Mouse (Mus musculus): ENCODE results near the gene Arhgap33. TPM values are rescaled to one million over a fixed set of nuclear protein-coding genes. Genes with fewer than 3 reads are reported as not detected.

The Arhgap33 gene
- polyA plus RNA-seq, 1 experiment from 2014 or later: 1.0 TPM

GRCm38 (mm10) chr7:30553810-30554584, 19.1 kb upstream of the Arhgap33 start:
- TF ChIP-seq CTCF (IDR thresholded peaks at IDR 0.05; ENCODE audit: low read depth): no peak
- TF ChIP-seq EP300 (IDR thresholded peaks at IDR 0.05; ENCODE audit: low read depth): no peak
- H3K9ac ChIP-seq (replicated peaks): peak overlapping the region; percentile 79
- peak overlapping the region; percentile 69 for H3K4me3 ChIP-seq (ENCODE audit: low read depth, low read length)
- no peak for DNase-seq
- peaks cover 23% of the 10 kb centered on the region for H3K36me3 ChIP-seq (replicated peaks; ENCODE audit: insufficient read depth, low read length)
- no peak overlapping the region for H3K27ac ChIP-seq (ENCODE audit: low read depth)
- WGBS (ENCODE audit: insufficient replicate concordance): 82% methylated on average over 22 of the region's 22 CpGs
- H3K27me3 ChIP-seq (ENCODE audit: insufficient read depth, low read length): no peaks in the 10 kb centered on the region
- H3K4me1 ChIP-seq (ENCODE audit: insufficient read depth): peaks cover 24% of the 10 kb centered on the region
- H3K4me2 ChIP-seq (ENCODE audit: low read depth, low read length): peak overlapping the region; percentile 90
- ATAC-seq: no peak
- no peaks in the 10 kb centered on the region for H3K9me3 ChIP-seq (ENCODE audit: low read length)

- 6% methylated on average over 23 of the region's 23 CpGs for WGBS (ENCODE audit: insufficient replicate concordance)
- H3K4me1 ChIP-seq (ENCODE audit: insufficient read depth): peaks cover 15% of the 10 kb centered on the region
- peak overlapping the region; percentile 88 for H3K27ac ChIP-seq (ENCODE audit: low read depth)
- TF ChIP-seq CTCF (IDR thresholded peaks at IDR 0.05; ENCODE audit: low read depth): no peak
- TF ChIP-seq EP300 (IDR thresholded peaks at IDR 0.05; ENCODE audit: low read depth): no peak
- H3K9me3 ChIP-seq (ENCODE audit: low read length): no peaks in the 10 kb centered on the region
- ATAC-seq (no peak), DNase-seq (peak; percentile 49)
- H3K4me2 ChIP-seq (ENCODE audit: low read depth, low read length): peak overlapping the region; percentile 90
- peaks cover 25% of the 10 kb centered on the region for H3K36me3 ChIP-seq (replicated peaks; ENCODE audit: insufficient read depth, low read length)
- peak overlapping the region; percentile 69 for H3K4me3 ChIP-seq (ENCODE audit: low read depth, low read length)
- H3K9ac ChIP-seq (replicated peaks): peak overlapping the region; percentile 79
- H3K27me3 ChIP-seq (ENCODE audit: insufficient read depth, low read length): no peaks in the 10 kb centered on the region
Observed at GRCm38 (mm10) chr7:30553021-30553589, 18.2 kb upstream of the Arhgap33 start.

- Histone ChIP-seq H3K36me3 (replicated peaks; ENCODE audit: insufficient read depth, low read length) (peaks cover 25% of the 10 kb centered on the region), H3K4me3 (ENCODE audit: low read depth, low read length) (peak within 1 kb of the TSS; percentile 69), H3K4me2 (ENCODE audit: low read depth, low read length) (peak within 1 kb of the TSS; percentile 90), H3K27ac (ENCODE audit: low read depth) (peak within 1 kb of the TSS; percentile 93), H3K9ac (replicated peaks) (peak within 1 kb of the TSS; percentile 79), H3K4me1 (ENCODE audit: insufficient read depth) (peaks cover 13% of the 10 kb centered on the region), H3K9me3 (ENCODE audit: low read length) (no peaks in the 10 kb centered on the region), H3K27me3 (ENCODE audit: insufficient read depth, low read length) (no peaks in the 10 kb centered on the region)
- under 1% methylated on average over 44 of the region's 44 CpGs for WGBS (ENCODE audit: insufficient replicate concordance)
- no peak for TF ChIP-seq CTCF (IDR thresholded peaks at IDR 0.05; ENCODE audit: low read depth)
- TF ChIP-seq EP300 (IDR thresholded peaks at IDR 0.05; ENCODE audit: low read depth): peak; percentile 30; the same call in 1 of the 2 replicates
- ATAC-seq (peak; percentile 95), DNase-seq (peak; percentile 97)
Observed at GRCm38 (mm10) chr7:30552102-30553020, 17.5 kb upstream of the Arhgap33 start, which contains the start of the genes Hspb6 and Proser3. Hspb6 (plus strand) TSS chr7:30552178. Proser3 (minus strand) TSS chr7:30552299.

- Histone ChIP-seq H3K36me3 (replicated peaks; ENCODE audit: insufficient read depth, low read length) (peaks cover 21% of the 10 kb centered on the region), H3K27me3 (ENCODE audit: insufficient read depth, low read length) (no peaks in the 10 kb centered on the region), H3K9me3 (ENCODE audit: low read length) (no peaks in the 10 kb centered on the region), H3K4me1 (ENCODE audit: insufficient read depth) (peaks cover 13% of the 10 kb centered on the region), H3K9ac (replicated peaks) (peak overlapping the region; percentile 62), H3K4me2 (ENCODE audit: low read depth, low read length) (peak overlapping the region; percentile 90), H3K4me3 (ENCODE audit: low read depth, low read length) (peak overlapping the region; percentile 69), H3K27ac (ENCODE audit: low read depth) (peak overlapping the region; percentile 93)
- 1% methylated on average over 10 of the region's 10 CpGs for WGBS (ENCODE audit: insufficient replicate concordance)
- ATAC-seq: peak; percentile 65
- TF ChIP-seq CTCF (IDR thresholded peaks at IDR 0.05; ENCODE audit: low read depth) (peak; percentile 62), EP300 (IDR thresholded peaks at IDR 0.05; ENCODE audit: low read depth) (no peak)
- DNase-seq: no peak
Observed at GRCm38 (mm10) chr7:30551445-30552101, 16.7 kb upstream of the Arhgap33 start.

- Histone ChIP-seq H3K9ac (replicated peaks) (no peak overlapping the region), H3K4me2 (ENCODE audit: low read depth, low read length) (no peak overlapping the region), H3K27ac (ENCODE audit: low read depth) (no peak overlapping the region), H3K9me3 (ENCODE audit: low read length) (no peaks in the 10 kb centered on the region), H3K4me3 (ENCODE audit: low read depth, low read length) (no peak overlapping the region), H3K4me1 (ENCODE audit: insufficient read depth) (peaks cover 13% of the 10 kb centered on the region), H3K27me3 (ENCODE audit: insufficient read depth, low read length) (no peaks in the 10 kb centered on the region), H3K36me3 (replicated peaks; ENCODE audit: insufficient read depth, low read length) (peaks cover 24% of the 10 kb centered on the region)
- no peak for ATAC-seq
- no peak for DNase-seq
- 92% methylated on average over 1 of the region's 1 CpGs for WGBS (ENCODE audit: insufficient replicate concordance)
- TF ChIP-seq EP300 (IDR thresholded peaks at IDR 0.05; ENCODE audit: low read depth) (no peak), CTCF (IDR thresholded peaks at IDR 0.05; ENCODE audit: low read depth) (no peak)
Observed at GRCm38 (mm10) chr7:30550603-30551002, 15.7 kb upstream of the Arhgap33 start.
